17 mouse cellular contexts compared by ENCODE assay signal in the genomic region with DNA sequence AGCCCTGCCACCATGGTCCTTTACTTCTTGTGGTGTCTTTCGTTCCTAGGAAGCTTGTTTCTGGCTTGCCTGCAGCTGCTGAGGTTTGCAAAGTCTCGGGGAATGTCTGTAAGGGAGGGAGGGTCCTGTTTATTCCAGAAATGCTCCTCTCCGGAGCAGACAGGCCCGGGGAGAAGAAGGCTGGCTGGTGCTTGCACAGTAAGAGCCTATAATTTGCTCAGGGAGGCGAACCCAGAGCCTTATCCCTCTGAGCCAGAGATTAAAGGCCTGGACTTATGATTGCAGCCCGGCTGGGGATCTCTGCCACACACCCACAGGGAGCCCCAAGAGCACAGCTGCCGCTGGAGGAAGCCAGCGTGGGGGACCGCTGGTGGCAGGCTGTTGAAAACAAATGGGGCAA. TPM values are rescaled to one million over a fixed set of nuclear protein-coding genes. Genes with fewer than 3 reads are reported as not detected.
DNase-seq lines count a peak whose midpoint lies in the region; ATAC-seq lines count a peak whose summit lies in the region.
"Had no signal": no experiment of that assay in that cellular context is flagged by ENCODE, and none has a peak within 500 bp of the region (broad histone marks: within the 10 kb centered on the region; RNA-seq: fewer than 3 reads in every experiment).

No protein-coding gene starts in this region.

- H3K4me3 ChIP-seq in hindbrain, embryonic 14.5 days (replicated peaks; ENCODE audit: low read length): no peak overlapping the region
- no peak overlapping the region for H3K4me3 ChIP-seq in hindbrain, embryonic 11.5 days (ENCODE audit: low read depth, low read length)
- H3K4me3 ChIP-seq in embryonic facial prominence, embryonic 13.5 days: no peak overlapping the region
- no peak overlapping the region for H3K4me3 ChIP-seq in hindbrain, embryonic 16.5 days (ENCODE audit: low read length)
- H3K4me3 ChIP-seq: erythroblast, embryonic 14.5 days had no signal

- H3K9me3 ChIP-seq in hindbrain, embryonic 14.5 days (ENCODE audit: control insufficient read depth, low read length): no peaks in the 10 kb centered on the region
- H3K9me3 ChIP-seq in hindbrain, embryonic 11.5 days (ENCODE audit: control insufficient read depth, low read length): no peaks in the 10 kb centered on the region
- H3K9me3 ChIP-seq in embryonic facial prominence, embryonic 13.5 days: no peaks in the 10 kb centered on the region
- no peaks in the 10 kb centered on the region for H3K9me3 ChIP-seq in hindbrain, embryonic 16.5 days (ENCODE audit: control insufficient read depth, low read length)
- H3K9me3 ChIP-seq: G1E had no signal

- 41% methylated on average over 9 of the region's 9 CpGs for WGBS in hindbrain, embryonic 14.5 days
- 54% methylated on average over 9 of the region's 9 CpGs for WGBS in hindbrain, embryonic 11.5 days
- WGBS in embryonic facial prominence, embryonic 13.5 days: 20% methylated on average over 9 of the region's 9 CpGs
- WGBS in hindbrain, embryonic 16.5 days: 35% methylated on average over 9 of the region's 9 CpGs

- DNase-seq in hindbrain, embryonic 14.5 days (ENCODE audit: low spot score): no peak
- DNase-seq in hindbrain, embryonic 11.5 days (ENCODE audit: low spot score): no peak
- DNase-seq in retina, adult 2 months (ENCODE audit: low read depth, low spot score): peak; percentile 11
- DNase-seq in layer of hippocampus, adult 9-10 months (ENCODE audit: low spot score): no peak
- DNase-seq in cerebellum, postnatal 4 days (ENCODE audit: low spot score in 2 of 2): no peak
- DNase-seq: adrenal gland, adult 8-10 months; cerebellum, adult 2 months; forebrain, postnatal 0 days; heart, postnatal 36 days; kidney, adult 18-20 months; right cerebral cortex, postnatal 25 days; thymus, adult 18-20 months had no signal

- no peak overlapping the region for H3K4me2 ChIP-seq in hindbrain, embryonic 14.5 days (replicated peaks)
- H3K4me2 ChIP-seq in hindbrain, embryonic 11.5 days (replicated peaks; ENCODE audit: low read depth, low read length): no peak overlapping the region
- peak overlapping the region; percentile 38 for H3K4me2 ChIP-seq in embryonic facial prominence, embryonic 13.5 days
- H3K4me2 ChIP-seq in hindbrain, embryonic 16.5 days (ENCODE audit: low read length): no peak overlapping the region
- H3K4me2 ChIP-seq: heart, embryonic 11.5 days had no signal

- H3K4me1 ChIP-seq in hindbrain, embryonic 14.5 days (replicated peaks; ENCODE audit: control insufficient read depth, insufficient read depth, low read length): peaks cover 8% of the 10 kb centered on the region
- peaks cover 2% of the 10 kb centered on the region; the same call in 1 of the 2 replicates for H3K4me1 ChIP-seq in hindbrain, embryonic 11.5 days (replicated peaks; ENCODE audit: control insufficient read depth, insufficient read depth, low read length)
- H3K4me1 ChIP-seq in embryonic facial prominence, embryonic 13.5 days: peaks cover 18% of the 10 kb centered on the region
- no peaks in the 10 kb centered on the region for H3K4me1 ChIP-seq in hindbrain, embryonic 16.5 days (ENCODE audit: control insufficient read depth, insufficient read depth, low read depth, low read length)

- no peaks in the 10 kb centered on the region for H3K27me3 ChIP-seq in hindbrain, embryonic 14.5 days (ENCODE audit: control insufficient read depth, insufficient read depth, low read length)
- no peaks in the 10 kb centered on the region for H3K27me3 ChIP-seq in hindbrain, embryonic 11.5 days (ENCODE audit: control insufficient read depth, insufficient read depth, low read length)
- peaks cover 5% of the 10 kb centered on the region; the same call in 1 of the 2 replicates for H3K27me3 ChIP-seq in embryonic facial prominence, embryonic 13.5 days
- no peaks in the 10 kb centered on the region; the same call in 1 of the 2 replicates for H3K27me3 ChIP-seq in hindbrain, embryonic 16.5 days (replicated peaks; ENCODE audit: control insufficient read depth, insufficient read depth, low read length)

- no peaks in the 10 kb centered on the region for H3K36me3 ChIP-seq in hindbrain, embryonic 14.5 days (replicated peaks; ENCODE audit: control insufficient read depth, insufficient read depth)
- H3K36me3 ChIP-seq in hindbrain, embryonic 11.5 days (ENCODE audit: control insufficient read depth, insufficient read depth, low read length): no peaks in the 10 kb centered on the region
- H3K36me3 ChIP-seq in embryonic facial prominence, embryonic 13.5 days: no peaks in the 10 kb centered on the region
- H3K36me3 ChIP-seq in hindbrain, embryonic 16.5 days (ENCODE audit: control insufficient read depth, insufficient read depth, low read length): no peaks in the 10 kb centered on the region
- H3K36me3 ChIP-seq: G1E had no signal

- H3K27ac ChIP-seq in hindbrain, embryonic 14.5 days: 0 out of 2 replicates have a peak overlapping the region, but pooled peaks have one; percentile 17
- no peak overlapping the region for H3K27ac ChIP-seq in hindbrain, embryonic 11.5 days (ENCODE audit: low read depth, low read length)
- H3K27ac ChIP-seq in embryonic facial prominence, embryonic 13.5 days: peak overlapping the region; percentile 53
- H3K27ac ChIP-seq in hindbrain, embryonic 16.5 days (ENCODE audit: low read depth, low read length): no peak overlapping the region

- ATAC-seq in hindbrain, embryonic 14.5 days (ENCODE audit: low FRiP score): no peak
- no peak for ATAC-seq in hindbrain, embryonic 11.5 days (ENCODE audit: low FRiP score)
- ATAC-seq in embryonic facial prominence, embryonic 13.5 days (ENCODE audit: insufficient number of reproducible peaks, insufficient read depth, low FRiP score, low TSS enrichment, low read depth): 0 out of 2 replicates have a peak, but pooled peaks have one; percentile 37
- ATAC-seq in hindbrain, embryonic 16.5 days: peak; percentile 40
- ATAC-seq: forebrain, postnatal 0 days had no signal

- no peak overlapping the region for H3K9ac ChIP-seq in hindbrain, embryonic 14.5 days
- H3K9ac ChIP-seq in hindbrain, embryonic 11.5 days (ENCODE audit: low read depth, low read length): no peak overlapping the region
- no peak overlapping the region for H3K9ac ChIP-seq in embryonic facial prominence, embryonic 13.5 days
- no peak overlapping the region for H3K9ac ChIP-seq in hindbrain, embryonic 16.5 days (ENCODE audit: low read depth, low read length)
- H3K9ac ChIP-seq: forebrain, postnatal 0 days had no signal

RNA-seq across cellular contexts. Expression of a gene that starts 29.8 kb away (rescaled TPM):
- 42.2 and 43.8 TPM in 2 replicates for polyA plus RNA-seq in hindbrain, embryonic 14.5 days (2014; fragmentation: Nextera tagmentation; extraction: Ambion mirVana)
- 12.1 and 13.0 TPM in 2 replicates for polyA plus RNA-seq in hindbrain, embryonic 11.5 days (2014; fragmentation: Nextera tagmentation; extraction: Ambion mirVana)
- 8.8 and 9.9 TPM in 2 replicates for polyA plus RNA-seq in embryonic facial prominence, embryonic 13.5 days (2015; fragmentation: Nextera tagmentation; extraction: Ambion mirVana)
- polyA plus RNA-seq in hindbrain, embryonic 16.5 days (2015; fragmentation: Nextera tagmentation; extraction: Ambion mirVana): 44.3 and 50.2 TPM in 2 replicates
- polyA plus RNA-seq: erythroblast, embryonic 14.5 days; G1E had no signal

RNA-seq across cellular contexts. Expression of a gene that starts 57.2 kb away (rescaled TPM):
- polyA plus RNA-seq in hindbrain, embryonic 14.5 days (2014; fragmentation: Nextera tagmentation; extraction: Ambion mirVana): 12.7 and 18.7 TPM in 2 replicates
- 23.4 and 24.7 TPM in 2 replicates for polyA plus RNA-seq in hindbrain, embryonic 11.5 days (2014; fragmentation: Nextera tagmentation; extraction: Ambion mirVana)
- polyA plus RNA-seq in embryonic facial prominence, embryonic 13.5 days (2015; fragmentation: Nextera tagmentation; extraction: Ambion mirVana): 24.5 and 25.3 TPM in 2 replicates
- polyA plus RNA-seq in hindbrain, embryonic 16.5 days (2015; fragmentation: Nextera tagmentation; extraction: Ambion mirVana): 11.4 and 14.1 TPM in 2 replicates

Comparison
In these comparisons a context has a peak if more than half of its experiments do, and no peak if none do; other contexts are left out.
1. ATAC-seq: peak in embryonic facial prominence, embryonic 13.5 days (single experiment) and hindbrain, embryonic 16.5 days (single experiment); none in hindbrain, embryonic 14.5 days (single experiment) and hindbrain, embryonic 11.5 days (single experiment).
2. H3K27ac ChIP-seq: peak in hindbrain, embryonic 14.5 days (single experiment) and embryonic facial prominence, embryonic 13.5 days (single experiment); none in hindbrain, embryonic 11.5 days (single experiment) and hindbrain, embryonic 16.5 days (single experiment).